Mouse (Mus musculus) heart, embryonic 10.5 days (tissue): Measurements from ENCODE around the gene Cyb5r3. TPM values are rescaled to one million over a fixed set of nuclear protein-coding genes. Genes with fewer than 3 reads are reported as not detected.

ENCODE experiments used
- polyA plus RNA-seq: library from polyadenylated mRNA; unstranded; fragments of >200 nt; fragmentation: Nextera tagmentation; extraction: Ambion mirVana; gene quantifications from 2 replicates; pipeline ENCODE4 v1.2.1, GENCODE M21; 2016

Cyb5r3 gene
- polyA plus RNA-seq, 1 experiment from 2014 or later = 178 TPM

Other genes starting within 250 kb of the Cyb5r3 start
- gene Tcf20, start 184.7 kb downstream of the Cyb5r3 start, polyA plus RNA-seq = 4.0 and 6.0 TPM in 2 replicates
- gene Nfam1, start 139.3 kb downstream of the Cyb5r3 start, polyA plus RNA-seq = 2.0 and 3.4 TPM in 2 replicates
- 57.6 and 75.6 TPM in 2 replicates for gene Serhl, start 83.1 kb downstream of the Cyb5r3 start, polyA plus RNA-seq
- 52.7 and 64.6 TPM in 2 replicates for gene Rrp7a, start 49.8 kb downstream of the Cyb5r3 start, polyA plus RNA-seq
- 105 and 119 TPM in 2 replicates for gene Poldip3, start 23.2 kb downstream of the Cyb5r3 start, polyA plus RNA-seq
- gene A4galt, start 79.2 kb upstream of the Cyb5r3 start, polyA plus RNA-seq = not detected in 2 replicates
- 25.8 and 27.5 TPM in 2 replicates for gene Arfgap3, start 177.7 kb upstream of the Cyb5r3 start, polyA plus RNA-seq